In the genomic region with DNA sequence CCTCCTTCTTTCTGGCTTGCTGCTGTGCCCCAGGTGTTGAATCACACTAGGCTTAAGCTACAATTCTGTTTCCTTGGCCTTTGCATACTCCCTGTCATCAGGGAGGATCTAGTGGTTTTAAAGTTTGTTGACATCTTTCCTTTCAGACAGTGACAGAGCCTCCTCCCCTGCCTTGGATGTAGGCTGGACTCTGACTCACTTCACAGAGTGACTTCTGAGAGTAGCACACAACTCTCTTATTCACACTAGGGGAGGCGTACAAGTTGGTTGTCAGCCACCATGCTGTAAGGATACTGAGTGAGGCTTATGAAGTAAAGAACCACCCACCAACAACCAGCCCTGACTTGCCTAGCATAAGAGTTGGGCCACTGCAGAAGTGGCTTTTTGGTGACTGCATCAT, we compare ENCODE assay signal across 30 mouse cellular contexts. TPM values are rescaled to one million over a fixed set of nuclear protein-coding genes. Genes with fewer than 3 reads are reported as not detected.
DNase-seq lines count a peak whose midpoint lies in the region; ATAC-seq lines count a peak whose summit lies in the region.
"Had no signal": no experiment of that assay in that cellular context is flagged by ENCODE, and none has a peak within 500 bp of the region (broad histone marks: within the 10 kb centered on the region; RNA-seq: fewer than 3 reads in every experiment).

No protein-coding gene starts in this region.

- H3K36me3 ChIP-seq in heart, embryonic 11.5 days (ENCODE audit: control insufficient read depth, insufficient read depth, low read length) = no peaks in the 10 kb centered on the region
- H3K36me3 ChIP-seq: embryonic facial prominence, embryonic 13.5 days; hindbrain, embryonic 10.5 days; limb, embryonic 12.5 days; lung, embryonic 15.5 days; midbrain, embryonic 12.5 days; neural tube, embryonic 13.5 days had no signal

- peak; percentile 8 to 10 for DNase-seq in left cerebral cortex, postnatal 36 days (ENCODE audit: low spot score in 2 of 2)
- DNase-seq in left cerebral cortex, adult 11 months (ENCODE audit: low spot score) = no peak
- DNase-seq in 3T3-L1 (ENCODE audit: low read depth, low spot score) = peak; percentile 51
- peak; percentile 43 for DNase-seq in NIH3T3 (ENCODE audit: low read depth)
- DNase-seq in gonadal fat pad, adult 2 months (ENCODE audit: low read depth) = peak; percentile 60
- DNase-seq in c-Kit-positive CD71-positive TER-119-positive erythroid progenitor cells, embryonic 14.5 days (ENCODE audit: low spot score) = no peak
- DNase-seq: cerebellum, adult 11-12 months; cerebellum, adult 9-11 months; gastrocnemius, adult 2 months; gastrocnemius, postnatal 36 days; heart, postnatal 14 days; kidney, adult 18-20 months; kidney, postnatal 4 days; lung, postnatal 4 days; right cerebral cortex, postnatal 14 days; spleen, adult 18-20 months; thymus, adult 18-20 months; thymus, postnatal 36 days had no signal

- 83% methylated on average over 1 of the region's 1 CpGs for WGBS in heart, embryonic 11.5 days (ENCODE audit: insufficient replicate concordance)

- no peaks in the 10 kb centered on the region for H3K27me3 ChIP-seq in heart, embryonic 11.5 days (ENCODE audit: control insufficient read depth, insufficient read depth, low read length)
- H3K27me3 ChIP-seq: embryonic facial prominence, embryonic 13.5 days; forebrain, embryonic 13.5 days; limb, embryonic 12.5 days; lung, embryonic 15.5 days; midbrain, embryonic 12.5 days; neural tube, embryonic 13.5 days had no signal

- H3K9ac ChIP-seq in heart, embryonic 11.5 days (ENCODE audit: low read depth, low read length) = no peak overlapping the region
- H3K9ac ChIP-seq: embryonic facial prominence, embryonic 13.5 days; forebrain, embryonic 13.5 days; limb, embryonic 12.5 days; lung, embryonic 15.5 days; midbrain, embryonic 12.5 days; neural tube, embryonic 13.5 days had no signal

- no peak overlapping the region for H3K4me2 ChIP-seq in heart, embryonic 11.5 days
- H3K4me2 ChIP-seq: embryonic facial prominence, embryonic 13.5 days; forebrain, embryonic 13.5 days; limb, embryonic 12.5 days; lung, embryonic 15.5 days; midbrain, embryonic 12.5 days; neural tube, embryonic 13.5 days had no signal

- intact Hi-C loops in left cerebral cortex, postnatal 36 days (cut with DNase I) = no loop called here

- H3K4me3 ChIP-seq in heart, embryonic 11.5 days (ENCODE audit: low read depth, low read length) = no peak overlapping the region
- H3K4me3 ChIP-seq: embryonic facial prominence, embryonic 13.5 days; erythroblast, embryonic 14.5 days; forebrain, embryonic 13.5 days; gastrocnemius, adult 2 months; hindbrain, embryonic 10.5 days; limb, embryonic 12.5 days; lung, embryonic 15.5 days; megakaryocyte, embryonic 14.5 days; midbrain, embryonic 12.5 days; neural tube, embryonic 13.5 days had no signal

- ATAC-seq in heart, embryonic 11.5 days (replicated peaks; ENCODE audit: insufficient number of reproducible peaks, low FRiP score, low TSS enrichment) = no peak
- ATAC-seq: forebrain, embryonic 13.5 days; hindbrain, embryonic 16.5 days had no signal

- H3K27ac ChIP-seq in heart, embryonic 11.5 days (ENCODE audit: low read depth, low read length) = no peak overlapping the region
- H3K27ac ChIP-seq: embryonic facial prominence, embryonic 13.5 days; forebrain, embryonic 13.5 days; gastrocnemius, adult 2 months; hindbrain, embryonic 10.5 days; kidney, postnatal 0 days; limb, embryonic 12.5 days; lung, embryonic 15.5 days; midbrain, embryonic 12.5 days; neural tube, embryonic 13.5 days had no signal

- peaks cover 18% of the 10 kb centered on the region for H3K4me1 ChIP-seq in heart, embryonic 11.5 days (ENCODE audit: control insufficient read depth, insufficient read depth, low read length)
- H3K4me1 ChIP-seq: forebrain, embryonic 13.5 days had no signal

- no peaks in the 10 kb centered on the region for H3K9me3 ChIP-seq in heart, embryonic 11.5 days (replicated peaks; ENCODE audit: control insufficient read depth, low read length)
- H3K9me3 ChIP-seq: embryonic facial prominence, embryonic 13.5 days; forebrain, embryonic 13.5 days; hindbrain, embryonic 10.5 days; lung, embryonic 15.5 days; midbrain, embryonic 12.5 days; neural tube, embryonic 13.5 days had no signal

RNA-seq across cellular contexts. Expression of gene Smtn, which starts 27.5 kb away (rescaled TPM):
- total RNA-seq in left cerebral cortex, postnatal 36 days (2021) = 1 to 10 TPM; 8.2 to 8.9 TPM
- polyA plus RNA-seq in gonadal fat pad, adult 2 months (2012; rRNA removed) = 22.5 and 44.5 TPM in 2 replicates
- polyA plus RNA-seq in heart, embryonic 11.5 days (2014; fragmentation: Nextera tagmentation; extraction: Ambion mirVana) = 66.9 and 72.9 TPM in 2 replicates

RNA-seq across cellular contexts. Expression of gene Selenom, which starts 53.4 kb away (rescaled TPM):
- total RNA-seq in left cerebral cortex, postnatal 36 days (2021) = 100 to 1,000 TPM; 128 to 155 TPM
- 90.6 and 93.3 TPM in 2 replicates for polyA plus RNA-seq in gonadal fat pad, adult 2 months (2012; rRNA removed)
- 122 and 127 TPM in 2 replicates for polyA plus RNA-seq in heart, embryonic 11.5 days (2014; fragmentation: Nextera tagmentation; extraction: Ambion mirVana)

Comparison
In these comparisons a context has a peak if more than half of its experiments do, and no peak if none do; other contexts are left out.
1. DNase-seq: peak in left cerebral cortex, postnatal 36 days (2 of 2), 3T3-L1 (single experiment), NIH3T3 (single experiment) and gonadal fat pad, adult 2 months (single experiment); none in left cerebral cortex, adult 11 months (single experiment) and c-Kit-positive CD71-positive TER-119-positive erythroid progenitor cells, embryonic 14.5 days (single experiment).